Mouse (Mus musculus) kidney, embryonic 14.5 days (tissue): ENCODE results near the gene Tradd. TPM values are rescaled to one million over a fixed set of nuclear protein-coding genes. Genes with fewer than 3 reads are reported as not detected.

Experiments
- ATAC-seq: fragments of 200-750 bp; cut with Nextera tagmentation; 2 replicates; pipeline ENCODE4 v1.8.0; 2017; ENCODE audit warnings: moderate number of reproducible peaks, mild to moderate bottlenecking, moderate TSS enrichment, moderate library complexity; ENCODE audit not compliant: low FRiP score, low TSS enrichment
- H3K27ac ChIP-seq: fragments of 300-500 bp; sonication (generic); 2 replicates; pipeline ENCODE4 v1.5.1; 2014; ENCODE audit warnings: low read depth, mild to moderate bottlenecking, low read length, moderate library complexity, mixed read lengths
- H3K27me3 ChIP-seq: fragments of 300-500 bp; sonication (generic); 2 replicates; pipeline ENCODE4 v1.6.1; 2014; ENCODE audit warnings: mild to moderate bottlenecking, low read length; ENCODE audit not compliant: control insufficient read depth, insufficient read depth
- H3K36me3 ChIP-seq: fragments of 300-500 bp; sonication (generic); 2 replicates; pipeline ENCODE4 v1.6.1; 2014; ENCODE audit warnings: low read length, mixed read lengths; ENCODE audit not compliant: control insufficient read depth, insufficient read depth
- H3K4me1 ChIP-seq: fragments of 300-500 bp; sonication (generic); 2 replicates; pipeline ENCODE4 v1.6.1; 2014; ENCODE audit warnings: low read length, mixed read lengths; ENCODE audit not compliant: control insufficient read depth, insufficient read depth
- H3K4me2 ChIP-seq: fragments of 300-500 bp; sonication (generic); replicated peaks from 2 replicates; pipeline ENCODE4 v1.6.1; 2014; ENCODE audit warnings: low read depth, mild to moderate bottlenecking, low read length
- H3K4me3 ChIP-seq: fragments of 300-500 bp; sonication (generic); 2 replicates; pipeline ENCODE4 v1.5.1; 2014; ENCODE audit warnings: mild to moderate bottlenecking, low read length
- H3K9ac ChIP-seq: fragments of 300-500 bp; sonication (generic); 2 replicates; pipeline ENCODE4 v1.6.1; 2014; ENCODE audit warnings: low read depth, mild to moderate bottlenecking, low read length, moderate library complexity
- H3K9me3 ChIP-seq: fragments of 300-500 bp; sonication (generic); 2 replicates; pipeline ENCODE4 v1.6.1; 2016; ENCODE audit warnings: low read length; ENCODE audit not compliant: control insufficient read depth
- WGBS: fragments of 180-500 bp; shearing (Covaris S2); extraction: QIAGEN DNeasy Blood & Tissue Kit; methylation state at CpG from one replicate; pipeline ENCODE4 v1.1.7; 2014; 5-methylcytosine and 5-hydroxymethylcytosine counted together
- polyA plus RNA-seq: library from polyadenylated mRNA; unstranded; fragments of >200 nt; fragmentation: Nextera tagmentation; extraction: Ambion mirVana; gene quantifications from 2 replicates; pipeline ENCODE4 v1.2.1, GENCODE M21; 2014

Gene Tradd
- polyA plus RNA-seq, 1 experiment from 2014 or later, result 15.7 TPM

GRCm38 (mm10) chr8:105290554-105291314, 26.3 kb upstream of the Tradd start:
- H3K4me2 ChIP-seq, result peak overlapping the region; percentile 87
- H3K4me1 ChIP-seq, result peaks cover 22% of the 10 kb centered on the region
- ATAC-seq, result no peak
- no peaks in the 10 kb centered on the region for H3K36me3 ChIP-seq
- H3K27ac ChIP-seq, result no peak overlapping the region
- no peaks in the 10 kb centered on the region for H3K9me3 ChIP-seq
- peak overlapping the region; percentile 6; the same call in 1 of the 2 replicates for H3K4me3 ChIP-seq
- H3K9ac ChIP-seq, result no peak overlapping the region
- H3K27me3 ChIP-seq, result peaks cover 9% of the 10 kb centered on the region; the same call in 1 of the 2 replicates
- 9% methylated on average over 31 of the region's 31 CpGs for WGBS

- Histone ChIP-seq H3K27me3 (peaks cover 9% of the 10 kb centered on the region; the same call in 1 of the 2 replicates), H3K9ac (peak within 1 kb of the TSS; percentile 60), H3K4me1 (peaks cover 22% of the 10 kb centered on the region), H3K4me2 (peak within 1 kb of the TSS; percentile 87), H3K27ac (peak within 1 kb of the TSS; percentile 76), H3K36me3 (no peaks in the 10 kb centered on the region; the same call in 1 of the 2 replicates), H3K4me3 (peak within 1 kb of the TSS; percentile 56), H3K9me3 (no peaks in the 10 kb centered on the region)
- 3% methylated on average over 43 of the region's 43 CpGs for WGBS
- ATAC-seq, result peak; percentile 30
Observed at GRCm38 (mm10) chr8:105289805-105290460, 25.5 kb upstream of the Tradd start, which contains the start of gene 4931428F04Rik. TSS of gene 4931428F04Rik (minus strand) at chr8:105289864.

- peak overlapping the region; percentile 76 for H3K27ac ChIP-seq
Observed at GRCm38 (mm10) chr8:105288958-105289732, 24.7 kb upstream of the Tradd start.

GRCm38 (mm10) chr8:105288231-105288630, 23.8 kb upstream of the Tradd start:
- H3K4me2 ChIP-seq, result peak overlapping the region; percentile 87
- no peak for ATAC-seq
- WGBS, result 89% methylated on average over 5 of the region's 5 CpGs
- H3K27me3 ChIP-seq, result peaks cover 9% of the 10 kb centered on the region; the same call in 1 of the 2 replicates
- H3K4me1 ChIP-seq, result peaks cover 22% of the 10 kb centered on the region
- no peak overlapping the region for H3K9ac ChIP-seq
- H3K4me3 ChIP-seq, result peak overlapping the region; percentile 56; the same call in 1 of the 2 replicates
- H3K36me3 ChIP-seq, result no peaks in the 10 kb centered on the region; the same call in 1 of the 2 replicates
- H3K27ac ChIP-seq, result no peak overlapping the region
- no peaks in the 10 kb centered on the region for H3K9me3 ChIP-seq

More at GRCm38 (mm10) chr8:105288958-105289732, 24.7 kb upstream of the Tradd start:
- Histone ChIP-seq H3K9me3 (no peaks in the 10 kb centered on the region), H3K36me3 (no peaks in the 10 kb centered on the region; the same call in 1 of the 2 replicates), H3K4me2 (peak overlapping the region; percentile 87), H3K4me1 (peaks cover 22% of the 10 kb centered on the region), H3K9ac (peak overlapping the region; percentile 60), H3K4me3 (peak overlapping the region; percentile 56), H3K27me3 (peaks cover 9% of the 10 kb centered on the region; the same call in 1 of the 2 replicates)
- under 1% methylated on average over 53 of the region's 53 CpGs for WGBS
- ATAC-seq, result peak; percentile 93

GRCm38 (mm10) chr8:105286907-105287306, 22.5 kb upstream of the Tradd start:
- ATAC-seq, result no peak
- no peaks in the 10 kb centered on the region for H3K9me3 ChIP-seq
- H3K4me1 ChIP-seq, result peaks cover 22% of the 10 kb centered on the region
- H3K9ac ChIP-seq, result no peak overlapping the region
- H3K27ac ChIP-seq, result no peak overlapping the region
- peaks cover under 1% of the 10 kb centered on the region; the same call in 1 of the 2 replicates for H3K36me3 ChIP-seq
- H3K4me3 ChIP-seq, result no peak overlapping the region
- no peak overlapping the region for H3K4me2 ChIP-seq
- 86% methylated on average over 4 of the region's 4 CpGs for WGBS
- peaks cover 9% of the 10 kb centered on the region; the same call in 1 of the 2 replicates for H3K27me3 ChIP-seq

GRCm38 (mm10) chr8:105285514-105285913, 21.1 kb upstream of the Tradd start:
- Histone ChIP-seq H3K4me3 (no peak overlapping the region), H3K9me3 (no peaks in the 10 kb centered on the region), H3K36me3 (peaks cover 5% of the 10 kb centered on the region; the same call in 1 of the 2 replicates), H3K4me2 (no peak overlapping the region), H3K27ac (no peak overlapping the region), H3K27me3 (peaks cover 6% of the 10 kb centered on the region; the same call in 1 of the 2 replicates), H3K9ac (0 out of 2 replicates have a peak overlapping the region, but pooled peaks have one; percentile 7), H3K4me1 (peaks cover 19% of the 10 kb centered on the region)
- ATAC-seq, result no peak
- WGBS, result 51% methylated on average over 12 of the region's 12 CpGs

GRCm38 (mm10) chr8:105283074-105283473, 18.7 kb upstream of the Tradd start:
- WGBS, result 28% methylated on average over 23 of the region's 23 CpGs
- H3K27ac ChIP-seq, result no peak overlapping the region
- H3K9me3 ChIP-seq, result no peaks in the 10 kb centered on the region
- H3K4me2 ChIP-seq, result no peak overlapping the region
- no peak overlapping the region for H3K4me3 ChIP-seq
- 0 out of 2 replicates have a peak, but pooled peaks have one; percentile 25 for ATAC-seq
- 0 out of 2 replicates have a peak overlapping the region, but pooled peaks have one; percentile 4 for H3K9ac ChIP-seq
- peaks cover 5% of the 10 kb centered on the region; the same call in 1 of the 2 replicates for H3K36me3 ChIP-seq
- H3K27me3 ChIP-seq, result peaks cover 19% of the 10 kb centered on the region
- peaks cover 7% of the 10 kb centered on the region; the same call in 1 of the 2 replicates for H3K4me1 ChIP-seq

GRCm38 (mm10) chr8:105282239-105282638, 17.8 kb upstream of the Tradd start:
- 89% methylated on average over 4 of the region's 4 CpGs for WGBS
- Histone ChIP-seq H3K4me1 (0 out of 2 replicates have a peak, but pooled peaks cover 5% of the 10 kb centered on the region), H3K4me3 (no peak overlapping the region), H3K4me2 (no peak overlapping the region), H3K27ac (no peak overlapping the region), H3K27me3 (peaks cover 28% of the 10 kb centered on the region), H3K9ac (no peak overlapping the region), H3K9me3 (no peaks in the 10 kb centered on the region), H3K36me3 (peaks cover 5% of the 10 kb centered on the region; the same call in 1 of the 2 replicates)
- ATAC-seq, result no peak
